Mouse (Mus musculus): Measurements from ENCODE around the gene Hpse.

Gene Hpse

DNA sequence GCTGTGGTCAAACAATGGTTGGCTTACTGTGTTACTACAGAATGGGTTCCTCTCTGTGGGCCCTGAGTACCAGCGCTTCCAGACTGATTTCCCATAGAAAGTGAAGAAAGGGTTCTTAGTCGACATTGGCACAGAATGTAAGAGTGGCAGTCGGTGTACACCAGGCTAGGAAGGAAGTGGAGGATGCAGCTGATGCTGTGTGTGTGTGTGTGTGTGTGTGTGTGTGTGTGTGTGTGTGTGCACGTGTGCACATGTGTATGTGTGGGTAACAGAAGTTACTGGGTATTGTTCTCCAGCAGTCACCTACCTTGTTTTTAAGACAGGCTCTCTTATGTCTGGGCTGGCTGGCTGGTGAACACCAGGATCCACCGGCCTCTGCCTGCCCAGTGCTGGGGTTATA, 77.2 kb downstream of the Hpse start:
- DNase-seq (ENCODE audit: low read depth) = peak; percentile 69

DNA sequence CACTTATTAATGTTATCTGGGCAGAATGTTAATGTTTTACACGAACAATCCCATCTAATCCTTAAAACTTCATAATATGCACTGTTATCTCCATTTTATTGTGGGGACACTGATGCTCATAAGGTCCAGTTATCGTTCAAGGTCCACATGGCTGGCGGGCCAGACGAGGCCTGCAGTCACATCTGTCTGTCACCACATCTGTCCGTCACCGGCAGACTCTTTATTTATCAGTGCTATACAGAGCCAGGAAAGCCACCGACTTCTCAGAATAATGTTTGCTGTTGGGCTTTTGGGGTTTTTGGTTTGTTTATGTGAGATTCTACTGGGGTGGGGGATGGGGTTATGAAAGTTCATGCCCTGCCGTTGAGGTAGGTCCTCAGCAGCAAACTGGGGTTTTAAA, 81.0 kb downstream of the Hpse start:
- DNase-seq (ENCODE audit: low read depth) = no peak

GRCm38 (mm10) chr5:100636794-100637544, 82.5 kb downstream of the Hpse start:
- DNase-seq (ENCODE audit: low read depth) = peak; percentile 66

DNA sequence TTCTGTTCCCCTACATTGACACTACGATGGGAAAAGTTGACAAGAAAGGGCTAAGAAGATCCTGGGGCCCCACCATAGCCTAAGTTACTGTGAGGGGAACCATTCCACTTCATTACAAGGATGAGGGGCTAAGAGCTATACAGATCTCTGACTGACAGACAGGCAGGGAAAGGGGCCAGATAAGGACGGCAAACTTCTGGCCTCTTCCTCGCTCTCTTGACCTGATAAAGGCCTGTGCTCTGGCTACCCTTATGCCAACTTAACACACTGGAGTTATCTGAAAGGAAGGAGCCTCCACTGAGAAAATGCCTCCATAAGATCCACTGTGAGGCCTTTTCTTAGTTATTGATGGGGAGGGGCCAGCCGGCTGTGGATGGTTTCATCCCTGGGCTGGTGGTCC, 83.6 kb downstream of the Hpse start:
- no peak for DNase-seq (ENCODE audit: low read depth)

GRCm38 (mm10) chr5:100634885-100635478, 84.5 kb downstream of the Hpse start:
- peak; percentile 12 for DNase-seq (ENCODE audit: low read depth)

GRCm38 (mm10) chr5:100632540-100633129, 86.9 kb downstream of the Hpse start:
- no peak for DNase-seq (ENCODE audit: low read depth)

Data from naive thymus-derived CD4-positive, alpha-beta T cell, adult 2 months (primary cell).